Mouse (Mus musculus) kidney, embryonic 14.5 days (tissue): Measurements from ENCODE around the gene Tcf7l2. TPM values are rescaled to one million over a fixed set of nuclear protein-coding genes. Genes with fewer than 3 reads are reported as not detected.

Experiments
- ATAC-seq: fragments of 200-750 bp; cut with Nextera tagmentation; 2 replicates; pipeline ENCODE4 v1.8.0; 2017; ENCODE audit warnings: moderate number of reproducible peaks, mild to moderate bottlenecking, moderate TSS enrichment, moderate library complexity; ENCODE audit not compliant: low FRiP score, low TSS enrichment
- H3K27ac ChIP-seq: fragments of 300-500 bp; sonication (generic); 2 replicates; pipeline ENCODE4 v1.5.1; 2014; ENCODE audit warnings: low read depth, mild to moderate bottlenecking, low read length, moderate library complexity, mixed read lengths
- H3K27me3 ChIP-seq: fragments of 300-500 bp; sonication (generic); 2 replicates; pipeline ENCODE4 v1.6.1; 2014; ENCODE audit warnings: mild to moderate bottlenecking, low read length; ENCODE audit not compliant: control insufficient read depth, insufficient read depth
- H3K36me3 ChIP-seq: fragments of 300-500 bp; sonication (generic); 2 replicates; pipeline ENCODE4 v1.6.1; 2014; ENCODE audit warnings: low read length, mixed read lengths; ENCODE audit not compliant: control insufficient read depth, insufficient read depth
- H3K4me1 ChIP-seq: fragments of 300-500 bp; sonication (generic); 2 replicates; pipeline ENCODE4 v1.6.1; 2014; ENCODE audit warnings: low read length, mixed read lengths; ENCODE audit not compliant: control insufficient read depth, insufficient read depth
- H3K4me2 ChIP-seq: fragments of 300-500 bp; sonication (generic); replicated peaks from 2 replicates; pipeline ENCODE4 v1.6.1; 2014; ENCODE audit warnings: low read depth, mild to moderate bottlenecking, low read length
- H3K4me3 ChIP-seq: fragments of 300-500 bp; sonication (generic); 2 replicates; pipeline ENCODE4 v1.5.1; 2014; ENCODE audit warnings: mild to moderate bottlenecking, low read length
- H3K9ac ChIP-seq: fragments of 300-500 bp; sonication (generic); 2 replicates; pipeline ENCODE4 v1.6.1; 2014; ENCODE audit warnings: low read depth, mild to moderate bottlenecking, low read length, moderate library complexity
- H3K9me3 ChIP-seq: fragments of 300-500 bp; sonication (generic); 2 replicates; pipeline ENCODE4 v1.6.1; 2016; ENCODE audit warnings: low read length; ENCODE audit not compliant: control insufficient read depth
- WGBS: fragments of 180-500 bp; shearing (Covaris S2); extraction: QIAGEN DNeasy Blood & Tissue Kit; methylation state at CpG from one replicate; pipeline ENCODE4 v1.1.7; 2014; 5-methylcytosine and 5-hydroxymethylcytosine counted together
- polyA plus RNA-seq: library from polyadenylated mRNA; unstranded; fragments of >200 nt; fragmentation: Nextera tagmentation; extraction: Ambion mirVana; gene quantifications from 2 replicates; pipeline ENCODE4 v1.2.1, GENCODE M21; 2014

Gene Tcf7l2
- polyA plus RNA-seq, 1 experiment from 2014 or later: 80.8 TPM

DNA sequence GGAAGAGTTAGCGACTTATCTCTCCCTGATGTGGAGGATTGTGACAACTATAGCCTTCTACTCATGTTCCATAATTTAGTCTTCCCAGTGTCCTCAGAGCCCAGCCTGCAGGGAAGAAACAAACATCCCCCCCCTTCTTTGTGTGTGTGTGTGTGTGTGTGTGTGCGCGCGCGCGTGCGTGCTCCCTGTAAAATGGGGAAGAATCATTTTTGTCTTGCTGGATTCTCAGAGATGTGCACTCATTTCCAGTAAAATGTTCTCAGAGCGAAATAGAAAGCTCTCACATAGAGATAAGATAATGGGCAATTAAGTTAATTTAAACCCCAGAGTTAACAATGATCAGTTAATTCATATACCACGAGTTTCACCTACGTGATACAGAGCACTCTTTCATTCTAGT lies 112.8 kb downstream of the Tcf7l2 start:
- H3K4me1 ChIP-seq: peaks cover 9% of the 10 kb centered on the region; the same call in 1 of the 2 replicates
- no peaks in the 10 kb centered on the region for H3K27me3 ChIP-seq
- WGBS: 84% methylated on average over 10 of the region's 10 CpGs
- ATAC-seq: no peak
- H3K4me3 ChIP-seq: no peak overlapping the region
- no peak overlapping the region for H3K4me2 ChIP-seq
- H3K36me3 ChIP-seq: no peaks in the 10 kb centered on the region
- H3K27ac ChIP-seq: no peak overlapping the region
- H3K9me3 ChIP-seq: no peaks in the 10 kb centered on the region
- no peak overlapping the region for H3K9ac ChIP-seq

DNA sequence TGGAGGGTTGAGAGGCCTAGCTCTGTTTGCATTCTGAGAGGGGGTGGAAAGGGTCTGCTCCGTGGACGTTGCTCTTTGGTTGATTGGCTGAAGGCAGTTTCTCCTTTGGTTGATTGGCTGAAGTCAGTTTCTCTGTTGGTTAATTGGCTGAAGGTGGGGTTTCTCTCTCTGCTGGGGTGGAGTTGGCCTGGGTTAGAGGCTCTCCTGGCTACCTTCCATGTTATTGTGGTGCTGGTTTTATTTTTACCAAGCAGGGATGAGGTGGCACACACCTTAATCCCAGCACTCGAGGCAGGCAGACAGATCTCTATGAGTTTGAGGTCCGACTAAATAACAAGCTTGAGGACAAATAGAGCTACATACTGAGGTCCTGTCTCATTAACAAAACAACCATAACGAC lies 114.0 kb downstream of the Tcf7l2 start:
- no peak overlapping the region for H3K4me2 ChIP-seq
- 80% methylated on average over 5 of the region's 5 CpGs for WGBS
- no peak for ATAC-seq
- no peaks in the 10 kb centered on the region for H3K36me3 ChIP-seq
- no peak overlapping the region for H3K27ac ChIP-seq
- H3K9me3 ChIP-seq: no peaks in the 10 kb centered on the region
- no peak overlapping the region for H3K4me3 ChIP-seq
- H3K4me1 ChIP-seq: peaks cover 9% of the 10 kb centered on the region; the same call in 1 of the 2 replicates
- H3K9ac ChIP-seq: no peak overlapping the region
- H3K27me3 ChIP-seq: no peaks in the 10 kb centered on the region

DNA sequence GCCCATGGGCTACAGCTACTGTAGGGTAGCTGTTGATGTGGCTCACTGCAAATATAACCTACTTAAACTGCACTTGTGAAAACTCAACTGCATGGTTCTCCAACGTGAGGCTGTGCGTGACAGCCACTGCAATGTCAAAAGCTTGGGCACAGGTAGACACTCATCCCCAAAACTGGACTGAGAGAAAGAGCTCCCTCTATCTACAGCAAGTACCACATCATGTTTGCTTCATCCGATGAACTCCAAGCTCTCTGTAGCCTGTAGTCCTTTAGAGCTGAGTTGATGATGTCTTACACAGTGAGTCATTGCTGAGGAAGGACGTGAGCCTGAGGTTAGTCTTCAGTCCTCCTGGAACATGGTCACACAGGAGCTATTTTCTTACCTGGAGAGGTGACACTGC lies 115.7 kb downstream of the Tcf7l2 start:
- 88% methylated on average over 4 of the region's 4 CpGs for WGBS
- Histone ChIP-seq H3K36me3 (no peaks in the 10 kb centered on the region), H3K9ac (no peak overlapping the region), H3K27me3 (no peaks in the 10 kb centered on the region), H3K4me3 (no peak overlapping the region), H3K9me3 (no peaks in the 10 kb centered on the region), H3K4me2 (no peak overlapping the region), H3K4me1 (peaks cover 7% of the 10 kb centered on the region; the same call in 1 of the 2 replicates), H3K27ac (no peak overlapping the region)
- ATAC-seq: no peak

DNA sequence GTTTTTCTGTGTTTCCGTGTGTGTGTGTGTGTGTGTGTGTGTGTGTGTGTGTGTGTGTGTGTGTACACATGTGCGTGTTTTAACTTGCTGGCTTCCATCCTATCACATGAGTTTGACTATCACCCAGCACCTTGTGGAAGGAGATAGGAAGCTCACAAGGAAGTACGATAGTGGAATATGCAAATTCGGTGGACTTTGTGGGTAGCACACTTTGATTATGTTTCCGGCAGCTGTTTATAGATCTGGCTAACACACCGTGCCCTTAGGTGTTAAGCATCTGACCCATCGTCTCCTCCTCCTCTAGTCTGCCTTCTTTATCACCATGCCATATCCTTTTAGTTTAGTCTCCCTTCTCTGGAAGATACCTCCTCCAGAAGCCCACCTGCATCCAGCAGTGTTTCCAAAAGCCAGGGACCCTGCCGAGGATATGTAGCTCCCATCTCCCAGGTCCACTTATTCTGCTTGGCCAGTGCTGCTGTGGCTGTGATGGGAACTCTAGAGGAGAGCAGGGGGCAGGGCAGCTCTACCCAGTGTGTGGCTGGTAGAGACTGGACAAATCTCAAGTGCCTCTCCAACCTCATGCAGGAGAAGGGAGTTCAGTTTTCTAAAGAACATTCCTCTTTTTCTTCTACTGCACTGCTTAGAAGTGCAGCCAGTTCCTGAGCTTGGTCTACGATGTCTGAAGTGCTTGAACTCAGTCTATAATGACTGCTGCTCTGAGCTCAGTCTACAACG lies 118.6 kb downstream of the Tcf7l2 start:
- peaks cover 4% of the 10 kb centered on the region; the same call in 1 of the 2 replicates for H3K4me1 ChIP-seq
- 81% methylated on average over 10 of the region's 10 CpGs for WGBS
- H3K4me3 ChIP-seq: no peak overlapping the region
- H3K9ac ChIP-seq: no peak overlapping the region
- H3K9me3 ChIP-seq: no peaks in the 10 kb centered on the region
- H3K36me3 ChIP-seq: peaks cover 3% of the 10 kb centered on the region; the same call in 1 of the 2 replicates
- no peaks in the 10 kb centered on the region for H3K27me3 ChIP-seq
- no peak overlapping the region for H3K27ac ChIP-seq
- ATAC-seq: no peak
- H3K4me2 ChIP-seq: no peak overlapping the region

DNA sequence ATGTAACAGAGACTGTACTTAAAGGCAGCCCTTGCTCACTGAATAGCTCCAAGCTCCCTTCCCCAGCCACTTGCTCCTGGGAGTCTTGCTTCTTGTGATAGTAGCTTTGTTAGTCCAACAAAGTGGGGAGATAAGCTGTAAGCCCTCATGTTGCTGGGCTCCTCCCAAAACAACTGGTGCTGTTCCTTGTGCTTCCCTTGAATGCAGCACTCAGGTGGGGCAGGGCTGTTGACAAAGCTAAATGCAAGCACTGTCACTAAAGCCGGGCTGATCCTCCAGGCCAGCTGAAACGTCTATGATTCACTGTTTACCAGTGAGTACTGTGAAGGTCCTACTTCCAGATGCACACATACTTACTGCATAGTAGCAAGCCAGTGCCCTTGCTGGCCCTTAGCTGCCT lies 120.1 kb downstream of the Tcf7l2 start:
- WGBS: 73% methylated on average over 2 of the region's 2 CpGs
- Histone ChIP-seq H3K4me3 (no peak overlapping the region), H3K27me3 (no peaks in the 10 kb centered on the region), H3K27ac (no peak overlapping the region), H3K9me3 (no peaks in the 10 kb centered on the region), H3K36me3 (peaks cover 9% of the 10 kb centered on the region; the same call in 1 of the 2 replicates), H3K4me1 (peaks cover 4% of the 10 kb centered on the region; the same call in 1 of the 2 replicates), H3K9ac (no peak overlapping the region), H3K4me2 (no peak overlapping the region)
- no peak for ATAC-seq

DNA sequence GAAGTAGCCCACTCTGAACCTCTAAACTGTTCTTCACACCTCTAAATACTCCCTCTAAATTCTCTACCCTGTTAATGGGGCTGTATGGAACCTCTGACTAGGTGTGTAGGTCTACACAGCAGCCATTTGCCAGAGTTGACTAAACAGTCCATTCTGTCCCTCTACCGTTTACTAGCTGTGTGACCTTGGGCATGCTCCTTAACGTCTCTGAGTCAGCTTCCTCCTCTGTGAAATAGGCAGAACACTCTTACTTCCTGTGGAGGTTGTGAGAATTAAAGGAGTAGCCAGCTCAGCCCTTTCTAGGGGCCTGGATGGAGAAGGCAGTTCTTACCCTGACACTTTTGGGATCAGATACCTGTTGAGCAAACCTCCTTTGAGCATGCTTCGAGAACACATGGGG lies 120.9 kb downstream of the Tcf7l2 start:
- H3K9me3 ChIP-seq: no peaks in the 10 kb centered on the region
- H3K36me3 ChIP-seq: peaks cover 9% of the 10 kb centered on the region; the same call in 1 of the 2 replicates
- no peak overlapping the region for H3K4me2 ChIP-seq
- WGBS: 62% methylated on average over 3 of the region's 3 CpGs
- no peak overlapping the region for H3K9ac ChIP-seq
- H3K27me3 ChIP-seq: no peaks in the 10 kb centered on the region
- no peak for ATAC-seq
- H3K27ac ChIP-seq: no peak overlapping the region
- H3K4me1 ChIP-seq: peaks cover 4% of the 10 kb centered on the region; the same call in 1 of the 2 replicates
- no peak overlapping the region for H3K4me3 ChIP-seq

DNA sequence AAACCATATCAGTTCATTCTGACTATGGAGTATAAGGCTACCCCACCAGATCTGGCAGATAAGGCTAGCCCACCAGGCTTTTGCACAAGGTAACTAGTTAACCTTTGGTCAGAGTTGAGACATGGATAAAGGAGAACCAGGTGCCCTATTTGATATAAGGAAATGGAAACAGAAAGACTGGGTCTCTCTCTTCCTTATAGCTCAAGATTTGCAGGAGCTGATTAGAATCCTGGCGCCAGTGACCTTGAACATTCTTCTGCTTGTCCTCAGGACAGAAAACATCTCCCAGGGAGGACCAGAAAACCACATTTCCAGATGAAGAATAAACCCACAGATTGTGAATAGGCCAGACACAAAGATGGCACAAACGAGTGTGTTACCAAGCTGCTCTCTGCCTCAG lies 123.4 kb downstream of the Tcf7l2 start:
- no peaks in the 10 kb centered on the region for H3K9me3 ChIP-seq
- H3K9ac ChIP-seq: no peak overlapping the region
- no peak overlapping the region for H3K4me3 ChIP-seq
- no peak for ATAC-seq
- no peak overlapping the region for H3K4me2 ChIP-seq
- peaks cover 4% of the 10 kb centered on the region; the same call in 1 of the 2 replicates for H3K4me1 ChIP-seq
- H3K36me3 ChIP-seq: peaks cover 9% of the 10 kb centered on the region; the same call in 1 of the 2 replicates
- WGBS: 95% methylated on average over 2 of the region's 2 CpGs
- no peaks in the 10 kb centered on the region for H3K27me3 ChIP-seq
- no peak overlapping the region for H3K27ac ChIP-seq

DNA sequence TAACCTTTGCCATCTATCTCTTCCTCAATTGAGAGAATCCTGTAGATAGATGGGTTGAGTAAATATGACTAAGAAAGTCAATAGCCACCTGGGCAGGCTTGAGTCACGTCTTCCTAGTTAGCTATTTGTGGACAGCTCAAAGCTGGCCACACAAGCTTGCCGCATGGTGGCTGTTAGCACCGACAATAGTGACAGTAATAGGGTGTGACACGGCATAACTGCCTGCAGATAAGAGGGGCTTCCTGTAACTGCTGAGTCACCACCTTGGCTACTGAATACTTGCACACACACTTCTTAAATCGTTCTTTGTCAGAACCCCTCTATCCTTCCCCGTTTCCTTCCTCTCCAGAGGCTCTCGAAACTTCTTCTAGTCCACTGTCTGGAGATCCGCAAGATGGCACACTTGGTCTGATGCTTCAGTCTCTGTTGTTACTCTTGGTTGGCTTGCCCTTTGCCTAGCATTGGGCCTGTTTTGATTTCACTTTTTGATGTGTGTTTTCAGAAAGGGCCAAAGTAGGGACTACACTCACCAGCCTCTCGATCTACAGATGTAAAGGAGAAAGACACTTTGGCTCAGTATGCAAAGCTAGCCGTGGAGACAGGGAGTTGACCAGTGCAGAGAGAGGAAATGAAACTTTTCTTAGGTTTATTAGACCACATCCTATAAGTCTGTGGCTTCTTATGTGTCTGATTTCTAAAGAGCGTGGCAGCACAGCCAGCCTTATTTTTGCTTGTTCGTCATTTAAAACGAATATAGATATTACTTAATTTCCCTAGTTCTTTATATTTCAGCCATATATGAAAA lies 124.4 kb downstream of the Tcf7l2 start:
- Histone ChIP-seq H3K36me3 (peaks cover 9% of the 10 kb centered on the region; the same call in 1 of the 2 replicates), H3K9ac (no peak overlapping the region), H3K27me3 (no peaks in the 10 kb centered on the region), H3K9me3 (no peaks in the 10 kb centered on the region), H3K4me2 (no peak overlapping the region), H3K4me1 (peaks cover 8% of the 10 kb centered on the region), H3K4me3 (no peak overlapping the region), H3K27ac (no peak overlapping the region)
- WGBS: 85% methylated on average over 13 of the region's 13 CpGs
- ATAC-seq: no peak

DNA sequence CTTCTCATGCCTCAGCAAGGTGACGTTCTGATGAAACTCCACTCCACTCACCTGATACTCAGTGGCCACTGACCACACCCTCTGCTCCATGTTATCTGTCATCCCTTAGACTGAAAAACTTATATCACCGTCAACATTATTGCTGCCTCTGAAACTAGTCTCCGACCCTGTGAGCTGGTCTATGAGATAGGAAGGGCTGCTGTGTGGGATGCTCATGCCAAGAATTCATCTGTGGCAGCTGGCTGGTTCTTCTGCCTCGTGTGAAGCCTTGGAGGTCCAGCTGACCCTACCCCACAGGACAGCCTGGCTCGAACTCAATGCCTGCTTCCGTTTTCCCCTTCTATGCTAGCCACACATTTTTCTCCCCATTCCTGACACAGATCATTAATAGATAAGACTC lies 125.6 kb downstream of the Tcf7l2 start:
- peaks cover 9% of the 10 kb centered on the region; the same call in 1 of the 2 replicates for H3K36me3 ChIP-seq
- no peaks in the 10 kb centered on the region for H3K27me3 ChIP-seq
- 76% methylated on average over 6 of the region's 6 CpGs for WGBS
- peaks cover 8% of the 10 kb centered on the region for H3K4me1 ChIP-seq
- H3K4me3 ChIP-seq: no peak overlapping the region
- no peak overlapping the region for H3K27ac ChIP-seq
- H3K9me3 ChIP-seq: no peaks in the 10 kb centered on the region
- no peak overlapping the region for H3K4me2 ChIP-seq
- ATAC-seq: no peak
- H3K9ac ChIP-seq: no peak overlapping the region
